Mouse (Mus musculus): ENCODE results near the gene Ccr10.
"Not testable (repeated sequence)": the region's sequence is repeated elsewhere in the genome, so short reads cannot be mapped to it uniquely, and the experiment has no call there.

Ccr10 gene

GRCm38 (mm10) chr11:101171721-101172433, 3.4 kb downstream of the Ccr10 start:
- peak; percentile 93 for DNase-seq (ENCODE audit: low read depth)

GRCm38 (mm10) chr11:101170811-101171610, 4.2 kb downstream of the Ccr10 start, which contains the start of gene Plekhh3:
Gene Plekhh3 (minus strand): TSS chr11:101171351.
- peak; percentile 98 for DNase-seq (ENCODE audit: low read depth)

GRCm38 (mm10) chr11:101170354-101170810, 4.9 kb downstream of the Ccr10 start, which contains the start of gene Cntnap1:
Gene Cntnap1 (plus strand): TSS chr11:101170523.
- peak; percentile 77 for DNase-seq (ENCODE audit: low read depth)

GRCm38 (mm10) chr11:101169301-101170107, 5.7 kb downstream of the Ccr10 start:
- no peak for DNase-seq (ENCODE audit: low read depth)

GRCm38 (mm10) chr11:101168301-101168980, 6.8 kb downstream of the Ccr10 start:
- peak; percentile 64 for DNase-seq (ENCODE audit: low read depth)

- DNase-seq (ENCODE audit: low read depth), result no peak
These were observed 7.3 kb downstream of the Ccr10 start for GRCm38 (mm10) chr11:101167963-101168300.

- DNase-seq (ENCODE audit: low read depth), result no peak
These were observed 7.9 kb downstream of the Ccr10 start for GRCm38 (mm10) chr11:101167211-101167962.

GRCm38 (mm10) chr11:101166357-101166756, 8.9 kb downstream of the Ccr10 start:
- no peak for DNase-seq (ENCODE audit: low read depth)

GRCm38 (mm10) chr11:101164677-101165580, 10.3 kb downstream of the Ccr10 start:
- no peak for DNase-seq (ENCODE audit: low read depth)

- no peak for DNase-seq (ENCODE audit: low read depth)
These were observed 10.9 kb downstream of the Ccr10 start for GRCm38 (mm10) chr11:101164351-101164665.

- DNase-seq (ENCODE audit: low read depth), result no peak
These were observed 11.5 kb downstream of the Ccr10 start for GRCm38 (mm10) chr11:101163476-101164350.

- DNase-seq (ENCODE audit: low read depth), result peak; percentile 38
These were observed 12.5 kb downstream of the Ccr10 start for GRCm38 (mm10) chr11:101162772-101163171.

- no peak for DNase-seq (ENCODE audit: low read depth)
These were observed 12.9 kb downstream of the Ccr10 start for GRCm38 (mm10) chr11:101162301-101162700.

- DNase-seq (ENCODE audit: low read depth), result no peak
These were observed 13.7 kb downstream of the Ccr10 start for GRCm38 (mm10) chr11:101161551-101161950.

GRCm38 (mm10) chr11:101160981-101161505, 14.2 kb downstream of the Ccr10 start:
- DNase-seq (ENCODE audit: low read depth), result not testable (repeated sequence)

GRCm38 (mm10) chr11:101160151-101160550, 15.1 kb downstream of the Ccr10 start:
- DNase-seq (ENCODE audit: low read depth), result not testable (repeated sequence)

GRCm38 (mm10) chr11:101155728-101156371, 19.4 kb downstream of the Ccr10 start, which contains the start of gene Tubg2:
Gene Tubg2 (plus strand): TSS chr11:101155907.
- no peak for DNase-seq (ENCODE audit: low read depth)

- no peak for DNase-seq (ENCODE audit: low read depth)
These were observed 20.1 kb downstream of the Ccr10 start for GRCm38 (mm10) chr11:101155151-101155550.
